Mouse (Mus musculus) cerebellum, postnatal 10 days (tissue): Measurements from ENCODE around the gene Rgs17.

Source experiments
- DNase-seq, 2 experiments: peaks; one replicate each; pipeline ENCODE4 v3.0.0; 2021; ENCODE audit warnings: mixed read lengths in 2 of 2

The Rgs17 gene

DNA sequence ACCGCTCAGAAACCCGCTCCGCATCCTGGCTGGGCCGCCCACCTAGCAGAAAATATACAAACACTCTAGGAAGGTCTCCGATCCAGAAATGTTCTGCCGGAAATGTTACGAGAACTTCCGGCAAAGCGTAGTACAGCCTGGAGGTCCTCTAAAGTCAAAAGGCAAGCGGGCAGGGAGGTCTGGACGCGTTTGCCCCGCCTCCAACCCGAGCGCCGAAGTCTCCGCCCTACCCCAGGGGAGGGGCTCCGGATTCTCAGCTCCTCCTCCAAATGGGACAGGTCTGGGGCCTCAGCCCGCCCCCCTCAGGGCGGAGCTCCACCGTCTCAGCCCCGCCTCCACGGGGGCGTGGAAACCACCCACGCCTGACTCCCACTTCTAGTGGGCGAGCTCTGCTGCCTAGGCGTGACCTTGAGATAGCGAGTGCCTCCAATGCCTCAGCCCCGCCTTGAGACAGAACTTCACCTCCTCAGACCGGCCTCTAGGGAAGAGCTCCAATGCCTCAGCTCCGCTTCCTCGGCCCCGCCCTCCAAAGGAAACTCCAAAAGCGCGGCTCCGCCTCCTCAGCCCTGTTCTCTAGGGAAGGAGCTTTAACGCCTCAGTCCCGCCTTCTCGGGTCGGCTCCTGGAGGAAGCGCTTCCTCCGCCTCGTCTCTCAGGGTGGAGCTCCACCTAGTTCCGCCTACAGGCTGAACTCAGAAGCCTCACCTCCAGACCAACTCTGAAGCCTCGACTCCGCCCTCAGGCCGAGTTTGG lies 98.3 kb downstream of the Rgs17 start, which contains the start of gene Mtrf1l:
TSS of gene Mtrf1l (minus strand) at position 171 of the 752 bp plus-strand sequence.
- peak; percentile 98 to 99 for DNase-seq

DNA sequence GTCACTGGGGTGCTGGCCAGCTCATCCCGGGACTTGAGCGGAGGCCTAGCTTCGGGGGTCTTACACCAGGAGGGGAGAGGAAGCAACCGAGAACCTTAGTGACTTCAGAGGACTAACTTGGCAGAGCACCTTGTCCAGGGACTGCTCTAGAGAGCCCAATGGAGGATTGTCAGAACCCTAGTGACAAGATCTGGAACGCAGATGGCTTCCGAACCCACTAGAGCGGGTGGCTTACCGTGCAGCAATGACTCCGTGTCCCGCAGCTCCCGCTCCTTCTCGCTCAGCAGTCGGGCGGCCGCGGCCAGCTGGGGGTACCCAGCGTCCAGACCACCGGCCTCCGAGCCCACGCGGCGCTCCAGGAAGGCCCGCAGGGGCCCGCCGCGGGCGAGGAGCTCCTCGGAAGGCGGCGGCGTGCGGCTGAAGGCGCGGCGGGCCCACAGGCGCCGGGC lies 98.9 kb downstream of the Rgs17 start:
- peak in 1 of 2 experiments; percentile 58 for DNase-seq

DNA sequence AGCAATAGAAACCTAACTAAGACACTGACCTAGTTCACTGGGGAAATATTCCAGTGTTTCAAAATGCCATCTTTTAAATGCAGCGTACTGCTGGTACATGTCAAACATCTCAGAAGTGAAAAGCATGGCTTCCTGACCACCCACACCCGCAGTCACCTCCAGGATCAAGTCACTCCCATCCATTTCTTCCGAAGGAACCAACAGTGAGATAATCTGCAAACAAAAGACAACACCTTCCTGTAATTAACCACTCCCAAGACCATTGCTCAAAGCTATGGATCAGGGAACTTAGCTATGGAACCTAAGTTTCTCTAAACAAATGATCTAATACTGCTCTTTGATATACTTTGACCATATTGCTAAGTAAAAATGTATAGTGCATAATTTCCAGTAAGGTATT lies 103.4 kb downstream of the Rgs17 start:
- DNase-seq: no peak

DNA sequence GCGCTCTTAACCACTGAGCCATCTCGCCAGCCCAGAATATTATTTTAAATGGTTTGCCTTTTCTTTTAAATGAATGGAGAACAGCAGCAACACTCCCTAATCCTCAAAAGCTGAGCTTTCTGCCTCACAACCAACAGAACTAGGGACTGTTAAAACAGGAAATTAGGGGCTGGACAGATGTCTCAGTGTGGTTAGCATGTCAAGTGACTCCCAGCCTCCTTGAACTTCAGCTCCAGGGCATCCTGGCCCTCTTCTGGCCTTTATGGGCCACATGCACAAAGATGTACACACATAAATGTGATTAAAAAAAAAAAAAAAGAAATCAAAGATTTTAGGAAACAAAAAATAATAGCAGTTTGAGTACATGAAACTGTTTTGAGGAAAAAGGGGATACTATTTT lies 106.2 kb downstream of the Rgs17 start:
- no peak for DNase-seq

DNA sequence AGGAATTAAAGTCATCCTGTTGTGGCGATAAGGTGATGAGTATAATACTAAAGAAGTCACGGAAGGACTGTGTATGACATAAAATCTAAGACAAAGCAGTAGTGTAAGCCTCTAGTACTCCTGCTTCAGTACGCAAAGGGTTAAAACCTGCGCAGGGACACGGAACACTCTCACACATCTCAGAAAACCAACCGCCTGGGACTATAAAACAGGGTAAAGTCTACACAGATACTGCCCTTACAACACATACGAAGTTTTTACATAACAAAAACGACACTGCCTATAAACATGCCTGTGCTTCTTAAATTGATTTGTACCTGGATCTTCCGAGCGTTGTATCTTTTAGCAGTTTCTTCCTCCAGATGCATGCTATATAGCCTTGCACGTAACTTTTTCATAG lies 108.5 kb downstream of the Rgs17 start:
- no peak for DNase-seq

DNA sequence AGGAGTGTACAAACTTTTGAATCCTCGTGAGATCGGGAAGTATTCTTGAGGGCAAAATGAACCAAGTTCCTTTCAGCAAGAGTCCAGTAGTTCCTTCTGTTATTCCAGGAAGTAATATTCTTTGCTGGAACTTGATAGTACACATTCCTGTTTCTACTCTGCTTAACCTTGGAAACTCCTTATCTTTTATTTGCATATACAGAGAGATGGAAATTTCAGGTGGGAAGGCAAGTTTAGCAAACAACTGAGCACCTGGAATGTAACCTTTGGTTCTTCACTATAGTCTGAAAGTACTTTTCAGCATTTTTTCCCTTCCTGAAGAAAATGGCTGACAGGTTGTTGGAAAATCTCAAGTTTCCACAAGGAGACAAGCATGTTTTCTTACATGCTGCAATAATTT lies 114.5 kb downstream of the Rgs17 start:
- DNase-seq: no peak

DNA sequence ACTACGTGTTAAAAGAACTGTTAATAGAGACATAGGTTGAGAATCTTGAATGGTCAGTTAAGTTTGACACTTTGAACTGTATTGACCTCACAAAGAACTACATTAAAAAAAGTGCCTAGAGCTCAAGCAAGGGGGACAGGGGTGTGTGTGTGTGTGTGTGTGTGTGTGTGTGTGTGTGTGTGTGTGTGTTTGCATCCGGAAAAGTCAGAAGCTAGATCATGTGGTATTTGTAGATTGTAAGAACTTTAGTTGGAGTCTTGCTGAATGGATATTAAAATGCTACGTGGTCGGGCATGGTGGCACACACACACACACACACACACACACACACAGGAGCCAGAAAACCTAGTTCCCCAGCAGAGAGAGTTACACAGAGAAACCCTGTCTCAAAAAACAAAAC lies 115.2 kb downstream of the Rgs17 start:
- no peak for DNase-seq

DNA sequence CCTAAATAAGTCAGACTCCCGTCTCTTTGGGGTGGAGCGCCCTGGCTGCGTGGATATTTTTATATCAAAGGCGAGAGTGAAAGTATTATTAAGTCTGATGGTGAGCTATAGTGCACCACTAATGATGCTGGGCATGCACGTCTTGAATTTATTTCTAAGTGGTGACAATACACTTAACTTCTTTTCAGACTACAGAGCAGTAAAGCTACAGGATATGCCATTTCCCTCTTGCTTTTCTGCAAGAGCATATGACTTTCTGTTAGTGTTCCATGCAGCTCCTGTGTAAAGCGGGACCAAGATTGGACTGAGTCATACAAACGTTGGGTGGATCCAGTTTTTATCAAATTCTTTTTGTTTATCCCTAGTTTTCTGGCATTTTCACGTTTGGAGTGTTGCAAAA lies 115.8 kb downstream of the Rgs17 start:
- DNase-seq: no peak

DNA sequence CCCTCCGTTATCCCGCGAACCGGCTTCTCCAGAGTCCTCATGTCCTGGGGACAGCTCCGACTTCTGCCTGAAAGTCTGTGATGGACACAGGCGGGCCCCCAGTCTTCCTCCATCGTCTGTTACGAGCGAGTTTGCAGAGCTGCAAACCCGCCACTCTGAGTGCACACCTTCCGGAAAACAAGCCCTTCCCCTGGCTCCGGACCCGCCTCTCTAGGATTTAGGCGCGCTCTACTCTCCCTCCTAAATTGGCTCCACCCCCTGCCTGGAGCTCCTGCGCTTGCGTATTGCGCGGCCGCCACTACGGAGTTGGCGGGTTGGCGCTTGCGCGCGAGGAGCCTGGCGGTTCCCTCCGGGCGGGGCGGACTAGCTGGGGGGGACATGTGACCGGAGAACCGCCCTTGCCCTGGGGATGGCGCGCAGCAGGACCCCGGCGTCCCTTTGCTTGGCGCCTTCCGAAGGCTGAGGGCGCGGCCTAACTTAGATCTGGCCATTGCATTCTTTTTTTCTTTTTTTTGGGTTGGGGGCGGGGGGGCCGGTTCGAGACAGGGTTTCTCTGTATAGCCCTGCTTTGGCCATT lies 116.4 kb downstream of the Rgs17 start:
- peak; percentile 98 to 99 for DNase-seq

DNA sequence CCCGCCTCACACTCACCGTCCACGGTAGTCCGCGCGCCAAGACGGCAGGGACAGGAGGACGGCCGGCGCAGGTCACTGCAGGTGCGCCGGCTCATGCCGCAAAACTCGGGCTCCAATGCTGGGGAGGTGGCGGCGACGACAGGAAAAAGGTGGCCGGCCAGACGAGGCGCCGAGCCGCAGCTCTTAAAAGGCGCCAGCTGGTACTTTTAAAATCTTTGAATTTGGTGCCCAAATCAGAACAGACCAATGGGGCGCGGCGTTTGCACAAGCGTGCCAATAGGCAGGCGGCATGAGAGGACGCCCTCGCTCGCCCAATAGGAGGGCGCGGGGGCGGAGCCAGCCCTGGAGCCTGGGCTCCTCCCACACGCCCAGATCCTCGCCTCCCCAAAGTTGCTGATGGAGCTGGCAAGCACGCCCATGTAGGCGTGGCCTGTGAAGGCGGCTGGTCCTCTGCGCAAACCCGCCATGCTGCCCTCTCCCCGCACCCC lies 116.9 kb downstream of the Rgs17 start, which contains the start of gene Fbxo5:
TSS of gene Fbxo5 (minus strand) at position 358 of the 488 bp plus-strand sequence.
- peak; percentile 100 for DNase-seq

DNA sequence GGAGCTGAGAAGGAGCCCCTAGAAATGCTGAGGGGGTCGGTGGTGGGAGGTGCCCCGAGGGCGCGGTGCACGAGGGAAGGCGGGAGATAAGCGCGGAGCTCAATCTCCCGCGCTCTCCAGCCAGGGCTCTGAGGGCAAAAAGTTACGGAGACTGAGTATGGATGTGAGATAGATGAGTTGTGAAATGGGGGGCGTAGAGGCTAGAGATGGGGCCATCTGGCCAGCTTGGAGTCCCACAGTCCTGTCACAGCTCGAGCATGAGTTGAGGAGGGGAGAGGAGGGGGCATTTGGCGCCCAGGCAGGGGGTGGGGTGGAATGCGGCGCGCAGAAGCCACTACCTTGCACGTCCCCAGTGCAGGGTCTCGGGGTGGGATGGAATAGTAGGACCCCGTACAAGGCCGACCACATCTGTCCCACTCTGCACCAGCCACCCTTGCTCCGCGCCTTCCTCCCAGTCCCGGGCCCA lies 117.5 kb downstream of the Rgs17 start:
- peak in 1 of 2 experiments; percentile 52 for DNase-seq

DNA sequence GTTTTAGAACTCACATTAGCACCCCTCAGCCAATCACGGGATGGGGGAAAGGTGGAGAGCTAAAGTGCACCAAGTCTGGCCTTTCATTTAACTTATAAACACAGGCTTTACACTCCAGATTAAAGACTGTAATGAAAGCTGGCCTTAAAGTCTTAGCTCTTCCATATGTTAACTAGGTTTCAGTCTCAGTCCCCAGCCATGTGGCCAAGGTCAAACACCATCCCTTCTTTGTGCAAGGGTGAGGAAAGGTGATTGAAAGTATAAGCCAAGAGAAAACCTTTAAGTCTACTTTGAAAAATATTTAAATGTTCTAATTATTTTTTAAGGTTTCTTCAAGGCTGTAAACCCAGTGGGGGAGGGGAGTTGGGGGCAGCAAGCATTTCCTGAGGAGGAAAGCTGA lies 118.5 kb downstream of the Rgs17 start:
- DNase-seq: peak in 1 of 2 experiments; percentile 20

DNA sequence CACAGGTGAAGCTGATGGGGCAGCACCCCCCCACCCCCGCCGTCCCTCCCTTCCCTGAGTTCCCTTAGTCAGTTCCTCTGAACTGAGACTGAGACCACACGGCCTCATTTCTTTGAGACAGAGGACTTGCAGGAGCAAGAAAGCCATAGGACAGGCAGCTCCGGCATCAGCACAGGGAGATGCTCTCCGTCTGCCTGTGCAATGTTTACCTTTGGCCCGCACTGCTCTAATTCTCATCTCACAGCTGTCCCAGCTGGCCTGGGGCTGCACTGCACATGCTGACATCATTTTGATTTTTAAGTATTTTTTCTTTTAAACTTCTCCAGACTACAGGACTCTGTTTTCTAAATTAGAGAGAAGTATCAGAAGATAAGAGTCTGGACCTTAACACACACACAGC lies 119.3 kb downstream of the Rgs17 start:
- DNase-seq: no peak

DNA sequence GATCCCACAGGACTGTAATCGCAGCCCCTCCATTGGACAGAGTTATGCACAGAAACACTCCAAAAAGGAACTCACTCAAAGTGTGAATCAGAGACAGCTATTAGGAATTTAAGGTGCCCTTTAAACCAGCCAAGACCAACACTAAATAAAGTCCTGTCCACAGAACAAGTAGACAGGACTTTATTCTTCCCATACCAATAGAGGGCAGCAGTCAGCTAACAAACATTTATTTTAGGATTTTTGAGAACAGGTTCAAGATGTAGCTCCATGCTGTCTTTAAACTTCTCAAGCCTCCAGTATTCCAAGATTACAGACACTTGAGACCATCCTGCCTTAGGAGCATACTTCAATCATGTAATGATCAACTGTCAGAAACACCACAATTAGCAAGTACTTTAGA lies 121.7 kb downstream of the Rgs17 start:
- DNase-seq: peak in 1 of 2 experiments; percentile 45

DNA sequence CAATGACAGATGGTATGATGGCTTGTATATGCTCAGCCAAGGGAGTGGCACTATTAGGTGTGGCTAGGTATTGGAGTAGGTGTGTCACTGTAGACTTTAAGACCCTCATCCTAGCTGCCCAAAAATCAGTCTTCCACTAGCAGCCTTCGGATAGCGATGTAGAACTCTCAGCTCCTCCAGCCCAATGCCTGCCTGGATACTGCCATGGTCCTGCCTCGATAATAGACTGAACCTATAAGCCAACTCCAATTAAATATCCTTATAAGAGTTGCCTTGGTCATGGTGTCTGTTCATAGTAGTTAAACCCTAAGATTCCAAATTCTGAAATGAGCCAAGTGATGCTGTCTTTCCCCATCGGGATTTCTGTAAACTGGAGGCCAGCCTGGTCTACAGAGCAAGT lies 124.1 kb downstream of the Rgs17 start:
- no peak for DNase-seq

DNA sequence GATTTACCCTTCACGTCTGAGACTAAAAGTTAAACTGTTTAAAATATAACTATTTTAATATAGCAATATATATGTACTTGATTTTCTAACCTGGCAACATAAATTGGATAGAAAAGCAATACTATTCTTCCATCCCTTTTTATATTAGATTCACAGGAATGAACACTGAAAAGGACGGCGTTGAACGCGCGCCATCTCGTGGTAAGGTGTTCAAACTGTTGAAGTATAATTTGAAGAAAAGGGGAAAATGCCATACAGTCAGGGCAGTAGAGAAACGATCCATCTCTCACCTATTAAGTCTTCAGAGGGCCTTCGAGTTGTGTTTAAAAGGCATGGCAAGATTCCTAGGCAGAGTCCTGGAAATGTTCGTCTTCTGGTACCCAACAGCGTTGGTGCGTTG lies 131.5 kb downstream of the Rgs17 start:
- peak; percentile 80 to 83 for DNase-seq

DNA sequence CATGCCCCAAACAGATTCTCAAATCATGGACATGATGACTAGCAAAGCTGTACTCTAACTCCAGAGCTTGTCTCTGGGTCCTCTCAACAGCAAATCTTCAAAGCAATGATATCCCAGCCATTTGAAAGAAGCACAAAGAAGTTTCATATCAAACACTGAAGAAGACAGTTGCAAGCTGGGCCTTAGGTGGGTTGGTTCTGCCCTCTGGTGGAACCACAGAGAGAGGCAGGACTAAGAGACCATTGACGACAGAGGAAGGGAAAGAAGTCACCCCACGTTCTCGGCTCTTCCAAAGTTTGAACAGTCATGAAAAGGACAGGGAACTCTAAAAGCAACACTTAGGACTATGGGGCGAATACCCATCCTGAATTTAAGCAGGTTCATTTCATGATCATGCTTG lies 135.3 kb downstream of the Rgs17 start:
- DNase-seq: peak; percentile 56 to 64
